Mouse (Mus musculus) hindbrain, embryonic 11.5 days (tissue): ENCODE measurements around the gene Sept9. TPM values are rescaled to one million over a fixed set of nuclear protein-coding genes. Genes with fewer than 3 reads are reported as not detected.
A peak's percentile ranks its signal among the peaks of the same experiment; 100 is the strongest.

Source experiments
- ATAC-seq: fragments of 200-750 bp; cut with Nextera tagmentation; 2 replicates; pipeline ENCODE4 v1.8.0; 2017; ENCODE audit warnings: mild to moderate bottlenecking, moderate TSS enrichment, moderate library complexity; ENCODE audit not compliant: low FRiP score
- DNase-seq: peaks from one replicate; pipeline ENCODE4 v3.0.0-alpha.2; 2015; ENCODE audit warnings: low spot score
- H3K27ac ChIP-seq: fragments of 300-500 bp; sonication (generic); 2 replicates; pipeline ENCODE4 v1.5.1; 2014; ENCODE audit warnings: mild to moderate bottlenecking, low read depth, low read length
- H3K27me3 ChIP-seq: fragments of 300-500 bp; sonication (generic); 2 replicates; pipeline ENCODE4 v1.6.1; 2014; ENCODE audit warnings: mild to moderate bottlenecking, low read length, moderate library complexity, mixed read lengths; ENCODE audit not compliant: control insufficient read depth, insufficient read depth
- H3K36me3 ChIP-seq: fragments of 300-500 bp; sonication (generic); 2 replicates; pipeline ENCODE4 v1.6.1; 2014; ENCODE audit warnings: mild to moderate bottlenecking, low read length, moderate library complexity, mixed read lengths; ENCODE audit not compliant: control insufficient read depth, insufficient read depth
- H3K4me1 ChIP-seq: fragments of 300-500 bp; sonication (generic); replicated peaks from 2 replicates; pipeline ENCODE4 v1.6.1; 2014; ENCODE audit warnings: low read length, mixed read lengths; ENCODE audit not compliant: control insufficient read depth, insufficient read depth
- H3K4me2 ChIP-seq: fragments of 300-500 bp; sonication (generic); replicated peaks from 2 replicates; pipeline ENCODE4 v1.6.1; 2014; ENCODE audit warnings: mild to moderate bottlenecking, low read depth, low read length
- H3K4me3 ChIP-seq: fragments of 300-500 bp; sonication (generic); 2 replicates; pipeline ENCODE4 v1.5.1; 2014; ENCODE audit warnings: low read depth, low read length
- H3K9ac ChIP-seq: fragments of 300-500 bp; sonication (generic); 2 replicates; pipeline ENCODE4 v1.6.1; 2014; ENCODE audit warnings: low read depth, low read length
- H3K9me3 ChIP-seq: fragments of 300-500 bp; sonication (generic); 2 replicates; pipeline ENCODE4 v1.6.1; 2016; ENCODE audit warnings: low read length; ENCODE audit not compliant: control insufficient read depth
- WGBS: fragments of 180-500 bp; shearing (Covaris S2); extraction: QIAGEN DNeasy Blood & Tissue Kit; methylation state at CpG from one replicate; pipeline ENCODE4 v1.1.7; 2014; 5-methylcytosine and 5-hydroxymethylcytosine counted together
- polyA plus RNA-seq: library from polyadenylated mRNA; unstranded; fragments of >200 nt; fragmentation: Nextera tagmentation; extraction: Ambion mirVana; gene quantifications from 2 replicates; pipeline ENCODE4 v1.2.1, GENCODE M21; 2014

Sept9 gene
- polyA plus RNA-seq, 1 experiment from 2014 or later = 126 TPM

GRCm38 (mm10) chr11:117326867-117327600 is 127.6 kb downstream of the Sept9 start:
- no peak overlapping the region for H3K9ac ChIP-seq
- DNase-seq (no peak), ATAC-seq (no peak)
- no peaks in the 10 kb centered on the region for H3K36me3 ChIP-seq
- H3K9me3 ChIP-seq = no peaks in the 10 kb centered on the region
- H3K27ac ChIP-seq = no peak overlapping the region
- peaks cover 19% of the 10 kb centered on the region for H3K4me1 ChIP-seq
- no peak overlapping the region for H3K4me3 ChIP-seq
- H3K4me2 ChIP-seq = no peak overlapping the region
- WGBS = 82% methylated on average over 16 of the region's 16 CpGs
- H3K27me3 ChIP-seq = no peaks in the 10 kb centered on the region

- DNase-seq (no peak), ATAC-seq (no peak)
- 81% methylated on average over 5 of the region's 5 CpGs for WGBS
- H3K4me3 ChIP-seq = no peak overlapping the region
- H3K9ac ChIP-seq = no peak overlapping the region
- no peaks in the 10 kb centered on the region for H3K36me3 ChIP-seq
- peaks cover 19% of the 10 kb centered on the region for H3K4me1 ChIP-seq
- no peaks in the 10 kb centered on the region for H3K27me3 ChIP-seq
- no peaks in the 10 kb centered on the region for H3K9me3 ChIP-seq
- no peak overlapping the region for H3K4me2 ChIP-seq
- no peak overlapping the region for H3K27ac ChIP-seq
Measured at GRCm38 (mm10) chr11:117327633-117328032, 128.2 kb downstream of the Sept9 start.

DNA sequence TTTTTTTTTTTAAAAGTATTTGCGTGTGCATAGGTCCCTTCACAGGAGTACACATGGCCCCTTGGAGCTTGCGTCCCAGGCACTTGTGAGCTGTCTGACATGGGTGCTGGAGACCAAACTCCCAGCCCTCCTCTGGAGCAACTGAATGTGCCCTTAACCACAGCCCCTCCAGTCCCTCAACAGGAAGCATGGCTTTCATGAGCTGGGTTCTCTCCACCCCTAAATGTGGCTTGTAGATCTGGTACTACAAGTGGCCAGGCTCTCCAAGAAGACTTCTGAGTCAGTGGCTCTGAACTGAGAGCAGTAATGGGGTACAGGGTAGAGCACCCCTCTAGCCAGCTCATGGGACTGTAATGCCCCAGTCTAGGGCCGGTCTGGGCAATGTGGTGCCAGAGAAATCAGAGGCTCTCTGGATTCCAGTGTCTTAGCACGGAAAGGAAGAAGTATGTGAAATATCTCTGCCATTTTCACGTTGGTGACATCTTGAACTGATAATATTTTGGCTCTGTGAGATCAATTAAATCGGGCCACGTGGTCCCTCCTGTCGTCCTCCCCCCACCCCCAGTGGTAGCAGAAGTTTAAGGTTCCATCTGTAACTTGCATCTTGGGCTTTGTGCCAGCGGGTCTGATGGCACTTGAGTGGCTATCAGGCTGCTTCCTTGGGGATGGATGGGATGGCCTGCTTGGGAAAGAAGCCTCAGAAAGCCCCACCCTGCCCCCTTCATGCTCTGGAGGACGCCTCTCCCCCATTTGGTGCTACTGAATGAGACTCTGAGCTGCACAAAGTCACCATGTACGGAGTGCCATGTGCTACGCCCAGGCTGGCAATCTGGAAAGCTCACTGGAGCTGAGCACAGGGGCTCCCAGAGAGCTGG is 130.9 kb downstream of the Sept9 start:
- 72% methylated on average over 12 of the region's 12 CpGs for WGBS
- ATAC-seq = no peak

GRCm38 (mm10) chr11:117330951-117331254 is 131.4 kb downstream of the Sept9 start:
- H3K4me2 ChIP-seq = peak overlapping the region; percentile 74; the same call in 1 of the 2 replicates
- H3K27me3 ChIP-seq = no peaks in the 10 kb centered on the region
- H3K9ac ChIP-seq = peak overlapping the region; percentile 94; the same call in 1 of the 2 replicates
- no peak overlapping the region; the same call in 1 of the 2 replicates for H3K4me3 ChIP-seq
- WGBS = 25% methylated on average over 7 of the region's 7 CpGs
- no peaks in the 10 kb centered on the region for H3K9me3 ChIP-seq
- ATAC-seq (no peak), DNase-seq (no peak)
- H3K36me3 ChIP-seq = no peaks in the 10 kb centered on the region
- peaks cover 31% of the 10 kb centered on the region for H3K4me1 ChIP-seq
- peak overlapping the region; percentile 98 for H3K27ac ChIP-seq

More for the DNA sequence above, 130.9 kb downstream of the Sept9 start:
- no peak for DNase-seq
- Histone ChIP-seq H3K27me3 (no peaks in the 10 kb centered on the region), H3K9ac (0 out of 2 replicates have a peak overlapping the region, but pooled peaks have one; percentile 94), H3K4me1 (peaks cover 31% of the 10 kb centered on the region), H3K36me3 (no peaks in the 10 kb centered on the region), H3K4me2 (no peak overlapping the region), H3K9me3 (no peaks in the 10 kb centered on the region), H3K27ac (peak overlapping the region; percentile 98; the same call in 1 of the 2 replicates), H3K4me3 (no peak overlapping the region)

- WGBS = under 1% methylated on average over 17 of the region's 17 CpGs
- Histone ChIP-seq H3K9ac (peak overlapping the region; percentile 94), H3K27ac (peak overlapping the region; percentile 98), H3K27me3 (no peaks in the 10 kb centered on the region), H3K4me2 (peak overlapping the region; percentile 74), H3K9me3 (no peaks in the 10 kb centered on the region), H3K36me3 (no peaks in the 10 kb centered on the region), H3K4me3 (peak overlapping the region; percentile 57), H3K4me1 (peaks cover 30% of the 10 kb centered on the region)
- DNase-seq (peak; percentile 73), ATAC-seq (peak; percentile 60)
Measured at GRCm38 (mm10) chr11:117331361-117332241, 132.1 kb downstream of the Sept9 start.

- Histone ChIP-seq H3K27me3 (no peaks in the 10 kb centered on the region), H3K4me2 (peak overlapping the region; percentile 74), H3K36me3 (no peaks in the 10 kb centered on the region), H3K9ac (peak overlapping the region; percentile 94), H3K4me3 (peak overlapping the region; percentile 57), H3K27ac (peak overlapping the region; percentile 98), H3K4me1 (peaks cover 29% of the 10 kb centered on the region), H3K9me3 (no peaks in the 10 kb centered on the region)
- DNase-seq = peak; percentile 89
- WGBS = under 1% methylated on average over 37 of the region's 37 CpGs
- ATAC-seq = peak; percentile 94
Measured at GRCm38 (mm10) chr11:117332242-117333149, 133.0 kb downstream of the Sept9 start.

DNA sequence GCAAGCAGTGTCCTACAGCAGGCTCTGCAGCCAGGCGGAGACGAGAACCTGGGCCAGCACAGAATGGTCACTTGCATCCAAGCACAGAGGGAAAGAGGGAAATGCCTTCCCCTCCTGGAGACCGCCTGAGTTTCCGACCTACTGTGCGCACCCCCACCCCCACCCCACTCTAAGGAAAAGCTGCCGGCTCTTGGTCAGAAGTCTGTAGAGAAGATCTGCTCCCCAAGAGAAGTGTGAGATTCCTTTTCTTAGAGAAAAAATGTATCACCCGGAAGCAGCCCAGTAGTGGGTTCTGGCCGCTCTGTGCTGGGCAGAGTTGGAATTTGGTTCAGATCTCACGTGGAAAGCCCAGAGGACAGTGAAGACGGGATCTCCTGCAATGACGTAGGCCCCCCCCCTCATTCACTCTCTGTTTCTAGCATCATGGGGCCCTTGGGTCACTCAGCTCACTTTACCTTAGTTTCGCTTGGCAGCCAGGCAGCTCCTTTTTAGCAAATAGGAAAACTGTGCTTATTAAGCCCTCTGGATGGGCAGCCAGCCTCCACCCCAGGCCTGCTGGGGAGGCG is 133.8 kb downstream of the Sept9 start:
- Histone ChIP-seq H3K4me2 (peak overlapping the region; percentile 74), H3K36me3 (no peaks in the 10 kb centered on the region), H3K4me1 (peaks cover 29% of the 10 kb centered on the region), H3K9me3 (no peaks in the 10 kb centered on the region), H3K9ac (peak overlapping the region; percentile 94), H3K27ac (peak overlapping the region; percentile 98), H3K4me3 (peak overlapping the region; percentile 57), H3K27me3 (no peaks in the 10 kb centered on the region)
- 18% methylated on average over 13 of the region's 13 CpGs for WGBS
- ATAC-seq = peak; percentile 10; the same call in 1 of the 2 replicates
- DNase-seq = peak; percentile 37
